ENCODE assay signal across 12 mouse cellular contexts in genomic region chr7:116134413-116135292, GRCm38 (mm10). TPM values are rescaled to one million over a fixed set of nuclear protein-coding genes. Genes with fewer than 3 reads are reported as not detected.
DNase-seq lines count a peak whose midpoint lies in the region; ATAC-seq and TF ChIP-seq lines count a peak whose summit lies in the region.
"Had no signal": no experiment of that assay in that cellular context is flagged by ENCODE, and none has a peak within 500 bp of the region (broad histone marks: within the 10 kb centered on the region; RNA-seq: fewer than 3 reads in every experiment).

No protein-coding gene starts in this region.

- no peak overlapping the region for H3K4me2 ChIP-seq in hindbrain, postnatal 0 days (ENCODE audit: low read depth, low read length)
- no peak overlapping the region for H3K4me2 ChIP-seq in lung, embryonic 14.5 days
- H3K4me2 ChIP-seq: forebrain, embryonic 15.5 days; midbrain, embryonic 11.5 days had no signal

- peaks cover 4% of the 10 kb centered on the region; the same call in 1 of the 2 replicates for H3K4me1 ChIP-seq in hindbrain, postnatal 0 days (ENCODE audit: insufficient read depth, low read length)
- peaks cover 6% of the 10 kb centered on the region for H3K4me1 ChIP-seq in hindbrain, embryonic 10.5 days (replicated peaks)
- no peaks in the 10 kb centered on the region for H3K4me1 ChIP-seq in lung, embryonic 14.5 days (ENCODE audit: insufficient read depth)
- H3K4me1 ChIP-seq in lung, adult 2 months (ENCODE audit: control insufficient read depth, insufficient read depth, low read length): no peaks in the 10 kb centered on the region

- H3K27ac ChIP-seq in hindbrain, postnatal 0 days: no peak overlapping the region
- no peak overlapping the region for H3K27ac ChIP-seq in hindbrain, embryonic 10.5 days
- peak overlapping the region; percentile 37; the same call in 1 of the 2 replicates for H3K27ac ChIP-seq in lung, embryonic 14.5 days (ENCODE audit: low read depth)
- H3K27ac ChIP-seq: forebrain, embryonic 15.5 days had no signal

- 64% methylated on average over 31 of the region's 31 CpGs for WGBS in hindbrain, postnatal 0 days
- WGBS in hindbrain, embryonic 10.5 days: 83% methylated on average over 31 of the region's 31 CpGs
- WGBS in lung, embryonic 14.5 days: 54% methylated on average over 31 of the region's 31 CpGs
- 74% methylated on average over 31 of the region's 31 CpGs for WGBS in lung, adult 2 months

- no peak for ATAC-seq in hindbrain, postnatal 0 days
- ATAC-seq in lung, embryonic 14.5 days (ENCODE audit: insufficient read depth): peak; percentile 86
- ATAC-seq: forebrain, embryonic 15.5 days had no signal

- no peak for TF ChIP-seq POLR2A in lung, adult 2 months (IDR thresholded peaks at IDR 0.05; ENCODE audit: borderline replicate concordance, extremely low read depth, low read depth, low read length)
- TF ChIP-seq POLR2A in brain, embryonic 14.5 days (IDR thresholded peaks at IDR 0.05; ENCODE audit: borderline replicate concordance, extremely low read depth, insufficient read depth, insufficient read length, poor library complexity, severe bottlenecking): no peak

- DNase-seq in hindbrain, postnatal 0 days (ENCODE audit: low spot score): no peak
- no peak for DNase-seq in hindbrain, embryonic 10.5 days (ENCODE audit: low spot score)
- DNase-seq in lung, embryonic 14.5 days: peak; percentile 83
- DNase-seq in lung, adult 2 months: no peak
- DNase-seq in brain, embryonic 14.5 days (ENCODE audit: low read depth): no peak
- peak; percentile 68 for DNase-seq in lung, postnatal 10 days
- DNase-seq in urinary bladder, postnatal 36 days (ENCODE audit: low spot score in 2 of 2): no peak
- no peak for DNase-seq in thymus, adult 18-20 months
- DNase-seq: kidney, postnatal 14 days; right cerebral cortex, postnatal 4 days had no signal

- no peak overlapping the region for H3K9ac ChIP-seq in hindbrain, postnatal 0 days (replicated peaks; ENCODE audit: low read length)
- no peak overlapping the region for H3K9ac ChIP-seq in lung, embryonic 14.5 days
- H3K9ac ChIP-seq: forebrain, embryonic 15.5 days had no signal

- no peak overlapping the region for H3K4me3 ChIP-seq in hindbrain, postnatal 0 days (ENCODE audit: low read length)
- H3K4me3 ChIP-seq in hindbrain, embryonic 10.5 days: no peak overlapping the region
- no peak overlapping the region for H3K4me3 ChIP-seq in lung, embryonic 14.5 days (ENCODE audit: low read depth, low read length)
- no peak overlapping the region for H3K4me3 ChIP-seq in lung, adult 2 months (replicated peaks; ENCODE audit: extremely low read depth, low read depth, low read length)
- H3K4me3 ChIP-seq: forebrain, embryonic 15.5 days had no signal

- TF ChIP-seq CTCF in hindbrain, postnatal 0 days (IDR thresholded peaks at IDR 0.05; ENCODE audit: low read depth): peak; percentile 58
- peak; percentile 46; the same call in 1 of the 2 replicates for TF ChIP-seq CTCF in lung, embryonic 14.5 days (IDR thresholded peaks at IDR 0.05; ENCODE audit: low read depth)
- no peak for TF ChIP-seq CTCF in lung, adult 2 months (IDR thresholded peaks at IDR 0.05; ENCODE audit: insufficient read depth, low read length)
- TF ChIP-seq CTCF in brain, embryonic 14.5 days (IDR thresholded peaks at IDR 0.05; ENCODE audit: borderline replicate concordance, extremely low read depth, insufficient read depth, insufficient read length): peak; percentile 30; the same call in 1 of the 2 replicates

- no peaks in the 10 kb centered on the region for H3K27me3 ChIP-seq in hindbrain, postnatal 0 days (ENCODE audit: insufficient read depth, low read length)
- H3K27me3 ChIP-seq in hindbrain, embryonic 10.5 days (ENCODE audit: insufficient read depth, poor library complexity, severe bottlenecking): no peaks in the 10 kb centered on the region
- H3K27me3 ChIP-seq in lung, embryonic 14.5 days (ENCODE audit: insufficient read depth, low read length): no peaks in the 10 kb centered on the region
- H3K27me3 ChIP-seq: forebrain, embryonic 15.5 days had no signal

- H3K9me3 ChIP-seq in hindbrain, postnatal 0 days (ENCODE audit: low read length): no peaks in the 10 kb centered on the region
- no peaks in the 10 kb centered on the region for H3K9me3 ChIP-seq in hindbrain, embryonic 10.5 days
- H3K9me3 ChIP-seq in lung, embryonic 14.5 days (ENCODE audit: low read depth, low read length): no peaks in the 10 kb centered on the region
- H3K9me3 ChIP-seq: forebrain, embryonic 15.5 days had no signal

- no peaks in the 10 kb centered on the region for H3K36me3 ChIP-seq in hindbrain, postnatal 0 days (ENCODE audit: insufficient read depth, low read length)
- H3K36me3 ChIP-seq in hindbrain, embryonic 10.5 days: peaks cover 50% of the 10 kb centered on the region
- H3K36me3 ChIP-seq in lung, embryonic 14.5 days (ENCODE audit: insufficient read depth): peaks cover 1% of the 10 kb centered on the region; the same call in 1 of the 2 replicates
- H3K36me3 ChIP-seq: forebrain, embryonic 15.5 days had no signal

RNA-seq across cellular contexts. Expression of gene Gm4353, which starts 50.2 kb away (rescaled TPM):
- 0.14 and 1.3 TPM in 2 replicates for total RNA-seq in hindbrain, postnatal 0 days (2014; rRNA removed)
- polyA plus RNA-seq in hindbrain, postnatal 0 days (2015; fragmentation: Nextera tagmentation; extraction: Ambion mirVana): 0.63 and 0.79 TPM in 2 replicates
- polyA plus RNA-seq in hindbrain, embryonic 10.5 days (2016; fragmentation: Nextera tagmentation; extraction: Ambion mirVana): 0.71 and 0.90 TPM in 2 replicates
- polyA plus RNA-seq in lung, embryonic 14.5 days (2014; fragmentation: Nextera tagmentation; extraction: Ambion mirVana): 1.1 and 1.5 TPM in 2 replicates
- 0.16 and 0.33 TPM in 2 replicates for polyA plus RNA-seq in lung, adult 2 months (2012; rRNA removed)
- polyA plus RNA-seq in brain, embryonic 14.5 days (2012; rRNA removed): 0.93 and 1.7 TPM in 2 replicates

Comparison
In these comparisons a context has a peak if more than half of its experiments do, and no peak if none do; other contexts are left out.
1. DNase-seq: peak in lung, embryonic 14.5 days (single experiment) and lung, postnatal 10 days (single experiment); none in hindbrain, postnatal 0 days (single experiment), hindbrain, embryonic 10.5 days (single experiment), lung, adult 2 months (single experiment), brain, embryonic 14.5 days (single experiment), urinary bladder, postnatal 36 days (0 of 2) and thymus, adult 18-20 months (0 of 2).